Mouse (Mus musculus): Measurements from ENCODE around the gene Cobl. TPM values are rescaled to one million over a fixed set of nuclear protein-coding genes. Genes with fewer than 3 reads are reported as not detected.

Cobl gene
- polyA plus RNA-seq, 1 experiment from 2014 or later: 4.6 TPM

- Histone ChIP-seq H3K27me3 (replicated peaks; ENCODE audit: control insufficient read depth, insufficient read depth, low read length) (no peaks in the 10 kb centered on the region), H3K4me3 (ENCODE audit: low read depth, low read length) (no peak overlapping the region), H3K9me3 (replicated peaks; ENCODE audit: control insufficient read depth, low read length) (no peaks in the 10 kb centered on the region), H3K4me2 (ENCODE audit: low read length) (no peak overlapping the region), H3K9ac (ENCODE audit: low read length) (no peak overlapping the region), H3K4me1 (ENCODE audit: control insufficient read depth, insufficient read depth, low read length) (0 out of 2 replicates have a peak, but pooled peaks cover 2% of the 10 kb centered on the region), H3K36me3 (ENCODE audit: control insufficient read depth, insufficient read depth, low read length) (no peaks in the 10 kb centered on the region), H3K27ac (ENCODE audit: low read depth, low read length) (no peak overlapping the region)
- 69% methylated on average over 2 of the region's 2 CpGs for WGBS
- DNase-seq (ENCODE audit: low spot score): peak; percentile 89
- peak; percentile 65 for ATAC-seq
Measured at GRCm38 (mm10) chr11:12331997-12332396, 132.8 kb downstream of the Cobl start.

GRCm38 (mm10) chr11:12321445-12321844 lies 143.3 kb downstream of the Cobl start:
- no peaks in the 10 kb centered on the region for H3K27me3 ChIP-seq (replicated peaks; ENCODE audit: control insufficient read depth, insufficient read depth, low read length)
- no peaks in the 10 kb centered on the region for H3K4me1 ChIP-seq (ENCODE audit: control insufficient read depth, insufficient read depth, low read length)
- no peak overlapping the region for H3K9ac ChIP-seq (ENCODE audit: low read length)
- 17% methylated on average over 1 of the region's 1 CpGs for WGBS
- H3K4me2 ChIP-seq (ENCODE audit: low read length): no peak overlapping the region
- peak; percentile 26 for DNase-seq (ENCODE audit: low spot score)
- no peak for ATAC-seq
- no peaks in the 10 kb centered on the region for H3K36me3 ChIP-seq (ENCODE audit: control insufficient read depth, insufficient read depth, low read length)
- no peaks in the 10 kb centered on the region for H3K9me3 ChIP-seq (replicated peaks; ENCODE audit: control insufficient read depth, low read length)
- H3K27ac ChIP-seq (ENCODE audit: low read depth, low read length): no peak overlapping the region
- no peak overlapping the region for H3K4me3 ChIP-seq (ENCODE audit: low read depth, low read length)

GRCm38 (mm10) chr11:12319318-12319717 lies 145.4 kb downstream of the Cobl start:
- Histone ChIP-seq H3K4me2 (ENCODE audit: low read length) (no peak overlapping the region), H3K9me3 (replicated peaks; ENCODE audit: control insufficient read depth, low read length) (no peaks in the 10 kb centered on the region), H3K9ac (ENCODE audit: low read length) (no peak overlapping the region), H3K4me3 (ENCODE audit: low read depth, low read length) (no peak overlapping the region), H3K27me3 (replicated peaks; ENCODE audit: control insufficient read depth, insufficient read depth, low read length) (no peaks in the 10 kb centered on the region), H3K27ac (ENCODE audit: low read depth, low read length) (no peak overlapping the region), H3K4me1 (ENCODE audit: control insufficient read depth, insufficient read depth, low read length) (no peaks in the 10 kb centered on the region), H3K36me3 (ENCODE audit: control insufficient read depth, insufficient read depth, low read length) (no peaks in the 10 kb centered on the region)
- ATAC-seq (peak; percentile 61), DNase-seq (ENCODE audit: low spot score) (peak; percentile 45)
- 67% methylated on average over 3 of the region's 3 CpGs for WGBS

- DNase-seq (ENCODE audit: low spot score): no peak
- no peaks in the 10 kb centered on the region for H3K9me3 ChIP-seq (replicated peaks; ENCODE audit: control insufficient read depth, low read length)
- H3K9ac ChIP-seq (ENCODE audit: low read length): no peak overlapping the region
- ATAC-seq: no peak
- H3K27me3 ChIP-seq (replicated peaks; ENCODE audit: control insufficient read depth, insufficient read depth, low read length): no peaks in the 10 kb centered on the region
- no peaks in the 10 kb centered on the region for H3K4me1 ChIP-seq (ENCODE audit: control insufficient read depth, insufficient read depth, low read length)
- no peaks in the 10 kb centered on the region for H3K36me3 ChIP-seq (ENCODE audit: control insufficient read depth, insufficient read depth, low read length)
- 91% methylated on average over 3 of the region's 3 CpGs for WGBS
- H3K4me2 ChIP-seq (ENCODE audit: low read length): no peak overlapping the region
- no peak overlapping the region for H3K4me3 ChIP-seq (ENCODE audit: low read depth, low read length)
- no peak overlapping the region for H3K27ac ChIP-seq (ENCODE audit: low read depth, low read length)
Measured at GRCm38 (mm10) chr11:12315670-12316069, 149.1 kb downstream of the Cobl start.

- no peak overlapping the region for H3K4me2 ChIP-seq (ENCODE audit: low read length)
- peak; percentile 61; the same call in 1 of the 2 replicates for ATAC-seq
- DNase-seq (ENCODE audit: low spot score): peak; percentile 51
Measured at GRCm38 (mm10) chr11:12314278-12315043, 150.3 kb downstream of the Cobl start.

GRCm38 (mm10) chr11:12311419-12311818 lies 153.3 kb downstream of the Cobl start:
- ATAC-seq (no peak), DNase-seq (ENCODE audit: low spot score) (no peak)
- Histone ChIP-seq H3K4me1 (ENCODE audit: control insufficient read depth, insufficient read depth, low read length) (no peaks in the 10 kb centered on the region), H3K36me3 (ENCODE audit: control insufficient read depth, insufficient read depth, low read length) (no peaks in the 10 kb centered on the region), H3K27me3 (replicated peaks; ENCODE audit: control insufficient read depth, insufficient read depth, low read length) (0 out of 2 replicates have a peak, but pooled peaks cover 2% of the 10 kb centered on the region), H3K9ac (ENCODE audit: low read length) (no peak overlapping the region), H3K9me3 (replicated peaks; ENCODE audit: control insufficient read depth, low read length) (no peaks in the 10 kb centered on the region), H3K4me3 (ENCODE audit: low read depth, low read length) (no peak overlapping the region), H3K4me2 (ENCODE audit: low read length) (no peak overlapping the region), H3K27ac (ENCODE audit: low read depth, low read length) (no peak overlapping the region)
- WGBS: 87% methylated on average over 6 of the region's 6 CpGs

More at GRCm38 (mm10) chr11:12314278-12315043, 150.3 kb downstream of the Cobl start:
- Histone ChIP-seq H3K4me3 (ENCODE audit: low read depth, low read length) (no peak overlapping the region), H3K4me1 (ENCODE audit: control insufficient read depth, insufficient read depth, low read length) (no peaks in the 10 kb centered on the region), H3K9ac (ENCODE audit: low read length) (no peak overlapping the region), H3K9me3 (replicated peaks; ENCODE audit: control insufficient read depth, low read length) (no peaks in the 10 kb centered on the region), H3K27ac (ENCODE audit: low read depth, low read length) (no peak overlapping the region), H3K27me3 (replicated peaks; ENCODE audit: control insufficient read depth, insufficient read depth, low read length) (0 out of 2 replicates have a peak, but pooled peaks cover 2% of the 10 kb centered on the region), H3K36me3 (ENCODE audit: control insufficient read depth, insufficient read depth, low read length) (no peaks in the 10 kb centered on the region)
- WGBS: 79% methylated on average over 6 of the region's 6 CpGs

- H3K36me3 ChIP-seq (ENCODE audit: control insufficient read depth, insufficient read depth, low read length): no peaks in the 10 kb centered on the region
- ATAC-seq: no peak
- no peak overlapping the region for H3K4me2 ChIP-seq (ENCODE audit: low read length)
- 0 out of 2 replicates have a peak, but pooled peaks cover 2% of the 10 kb centered on the region for H3K27me3 ChIP-seq (replicated peaks; ENCODE audit: control insufficient read depth, insufficient read depth, low read length)
- DNase-seq (ENCODE audit: low spot score): no peak
- H3K4me3 ChIP-seq (ENCODE audit: low read depth, low read length): no peak overlapping the region
- WGBS: 6% methylated on average over 3 of the region's 3 CpGs
- H3K4me1 ChIP-seq (ENCODE audit: control insufficient read depth, insufficient read depth, low read length): no peaks in the 10 kb centered on the region
- no peaks in the 10 kb centered on the region for H3K9me3 ChIP-seq (replicated peaks; ENCODE audit: control insufficient read depth, low read length)
- H3K9ac ChIP-seq (ENCODE audit: low read length): no peak overlapping the region
- H3K27ac ChIP-seq (ENCODE audit: low read depth, low read length): no peak overlapping the region
Measured at GRCm38 (mm10) chr11:12309423-12310023, 155.2 kb downstream of the Cobl start.

GRCm38 (mm10) chr11:12304879-12305278 lies 159.9 kb downstream of the Cobl start:
- Histone ChIP-seq H3K9me3 (replicated peaks; ENCODE audit: control insufficient read depth, low read length) (no peaks in the 10 kb centered on the region), H3K27ac (ENCODE audit: low read depth, low read length) (no peak overlapping the region), H3K27me3 (replicated peaks; ENCODE audit: control insufficient read depth, insufficient read depth, low read length) (no peaks in the 10 kb centered on the region), H3K36me3 (ENCODE audit: control insufficient read depth, insufficient read depth, low read length) (no peaks in the 10 kb centered on the region), H3K9ac (ENCODE audit: low read length) (no peak overlapping the region), H3K4me3 (ENCODE audit: low read depth, low read length) (no peak overlapping the region), H3K4me1 (ENCODE audit: control insufficient read depth, insufficient read depth, low read length) (no peaks in the 10 kb centered on the region), H3K4me2 (ENCODE audit: low read length) (no peak overlapping the region)
- ATAC-seq: no peak
- WGBS: 57% methylated on average over 3 of the region's 3 CpGs
- no peak for DNase-seq (ENCODE audit: low spot score)
